Mouse (Mus musculus): Measurements from ENCODE around the gene Prdx5. TPM values are rescaled to one million over a fixed set of nuclear protein-coding genes. Genes with fewer than 3 reads are reported as not detected.

Gene Prdx5
- total RNA-seq, 2 experiments from 2014 or later: 204 to 205 TPM

- no peak for DNase-seq
- intact Hi-C loops (cut with DNase I): loop anchor here (2.0 kb wide), 1 partner anchor 15 kb away; no protein-coding TSS in a partner anchor
These were observed 29.4 kb upstream of the Prdx5 start for GRCm38 (mm10) chr19:6939106-6940002.

- DNase-seq: no peak
- intact Hi-C loops (cut with DNase I): no loop called here
These were observed 27.9 kb upstream of the Prdx5 start for GRCm38 (mm10) chr19:6937541-6938465.

GRCm38 (mm10) chr19:6936299-6936698 is 26.4 kb upstream of the Prdx5 start:
- intact Hi-C loops (cut with DNase I): no loop called here
- DNase-seq: no peak

GRCm38 (mm10) chr19:6934195-6934977 is 24.5 kb upstream of the Prdx5 start, which contains the start of gene Kcnk4:
Kcnk4 (minus strand) TSS chr19:6934515.
- DNase-seq: no peak
- intact Hi-C loops (cut with DNase I): loop anchor here (5.0 kb wide), 1 partner anchor 83 kb away; the partner anchor contains the start of gene Fermt3

- DNase-seq: no peak
- intact Hi-C loops (cut with DNase I): loop anchor here (5.0 kb wide), 1 partner anchor 84 kb away; the partner anchor contains the start of gene Fermt3
These were observed 23.7 kb upstream of the Prdx5 start for GRCm38 (mm10) chr19:6933436-6934194.

GRCm38 (mm10) chr19:6933102-6933435 is 23.2 kb upstream of the Prdx5 start:
- intact Hi-C loops (cut with DNase I): loop anchor here (5.0 kb wide), 1 partner anchor 84 kb away; the partner anchor contains the start of gene Fermt3
- no peak for DNase-seq

- DNase-seq: no peak
- intact Hi-C loops (cut with DNase I): loop anchor here (5.0 kb wide), 1 partner anchor 85 kb away; the partner anchor contains the start of gene Fermt3
These were observed 22.1 kb upstream of the Prdx5 start for GRCm38 (mm10) chr19:6932018-6932417.

GRCm38 (mm10) chr19:6931002-6931401 is 21.1 kb upstream of the Prdx5 start:
- intact Hi-C loops (cut with DNase I): loop anchor here (5.0 kb wide), 1 partner anchor 86 kb away; the partner anchor contains the start of gene Fermt3
- DNase-seq: no peak

GRCm38 (mm10) chr19:6928080-6928479 is 18.2 kb upstream of the Prdx5 start:
- intact Hi-C loops (cut with DNase I): no loop called here
- DNase-seq: no peak

GRCm38 (mm10) chr19:6926559-6927255 is 16.8 kb upstream of the Prdx5 start:
- intact Hi-C loops (cut with DNase I): no loop called here
- no peak for DNase-seq

GRCm38 (mm10) chr19:6925611-6926329 is 15.9 kb upstream of the Prdx5 start:
- intact Hi-C loops (cut with DNase I): loop anchor here (2.0 kb wide), 1 partner anchor 43 kb away; no protein-coding TSS in a partner anchor
- no peak for DNase-seq

GRCm38 (mm10) chr19:6925307-6925573 is 15.3 kb upstream of the Prdx5 start, which contains the start of gene Catsperz:
Catsperz (minus strand) TSS chr19:6925380.
- intact Hi-C loops (cut with DNase I): loop anchor here (2.0 kb wide), 1 partner anchor 44 kb away; no protein-coding TSS in a partner anchor
- no peak for DNase-seq

- intact Hi-C loops (cut with DNase I): loop anchor here (2.0 kb wide), 1 partner anchor 44 kb away; no protein-coding TSS in a partner anchor
- DNase-seq: peak; percentile 79 to 83
These were observed 14.8 kb upstream of the Prdx5 start for GRCm38 (mm10) chr19:6924461-6925306.

GRCm38 (mm10) chr19:6922901-6923735 is 13.2 kb upstream of the Prdx5 start:
- DNase-seq: no peak
- intact Hi-C loops (cut with DNase I): no loop called here

- intact Hi-C loops (cut with DNase I): no loop called here
- peak; percentile 100 for DNase-seq
These were observed 12.0 kb upstream of the Prdx5 start, which contains the start of gene Esrra for GRCm38 (mm10) chr19:6921647-6922567. Esrra (minus strand) TSS chr19:6921813.

All from gastrocnemius, postnatal 36 days (tissue).